Mouse (Mus musculus): ENCODE results near the gene Plek. TPM values are rescaled to one million over a fixed set of nuclear protein-coding genes. Genes with fewer than 3 reads are reported as not detected.
"Not testable (repeated sequence)": the region's sequence is repeated elsewhere in the genome, so short reads cannot be mapped to it uniquely, and the experiment has no call there.

Gene Plek
- polyA plus RNA-seq (2014; fragmentation: Nextera tagmentation; extraction: Ambion mirVana), result 2.4 and 3.3 TPM in 2 replicates

- Histone ChIP-seq H3K9ac (ENCODE audit: low read length) (peak within 1 kb of the TSS; percentile 80), H3K4me3 (ENCODE audit: low read depth, low read length) (peak within 1 kb of the TSS; percentile 67), H3K9me3 (replicated peaks; ENCODE audit: control insufficient read depth, low read length) (no peaks in the 10 kb centered on the region), H3K27ac (ENCODE audit: low read depth, low read length) (peak within 1 kb of the TSS; percentile 76), H3K27me3 (replicated peaks; ENCODE audit: control insufficient read depth, insufficient read depth, low read length) (no peaks in the 10 kb centered on the region), H3K4me1 (ENCODE audit: control insufficient read depth, insufficient read depth, low read length) (peaks cover 4% of the 10 kb centered on the region; the same call in 1 of the 2 replicates), H3K36me3 (ENCODE audit: control insufficient read depth, insufficient read depth, low read length) (0 out of 2 replicates have a peak, but pooled peaks cover 4% of the 10 kb centered on the region), H3K4me2 (ENCODE audit: low read length) (peak within 1 kb of the TSS; percentile 69)
- ATAC-seq, result peak; percentile 97
- peak; percentile 89 for DNase-seq (ENCODE audit: low spot score)
- WGBS, result under 1% methylated on average over 38 of the region's 38 CpGs
Observed at GRCm38 (mm10) chr11:17051545-17052475, at the start of gene Plek, which contains the start of gene Cnrip1. TSS of gene Plek (minus strand) at chr11:17052381. TSS of gene Cnrip1 (plus strand) at chr11:17051586.

- Histone ChIP-seq H3K4me3 (ENCODE audit: low read depth, low read length) (no peak overlapping the region), H3K9ac (ENCODE audit: low read length) (no peak overlapping the region), H3K9me3 (replicated peaks; ENCODE audit: control insufficient read depth, low read length) (no peaks in the 10 kb centered on the region), H3K4me2 (ENCODE audit: low read length) (no peak overlapping the region), H3K27me3 (replicated peaks; ENCODE audit: control insufficient read depth, insufficient read depth, low read length) (no peaks in the 10 kb centered on the region), H3K27ac (ENCODE audit: low read depth, low read length) (no peak overlapping the region), H3K4me1 (ENCODE audit: control insufficient read depth, insufficient read depth, low read length) (no peaks in the 10 kb centered on the region), H3K36me3 (ENCODE audit: control insufficient read depth, insufficient read depth, low read length) (no peaks in the 10 kb centered on the region)
- WGBS, result 23% methylated on average over 5 of the region's 5 CpGs
- DNase-seq (ENCODE audit: low spot score) (no peak), ATAC-seq (no peak)
Observed at GRCm38 (mm10) chr11:17086106-17086505, 33.9 kb upstream of the Plek start.

GRCm38 (mm10) chr11:17083866-17084265 is 31.7 kb upstream of the Plek start:
- H3K27ac ChIP-seq (ENCODE audit: low read depth, low read length), result no peak overlapping the region
- H3K27me3 ChIP-seq (replicated peaks; ENCODE audit: control insufficient read depth, insufficient read depth, low read length), result no peaks in the 10 kb centered on the region
- H3K9me3 ChIP-seq (replicated peaks; ENCODE audit: control insufficient read depth, low read length), result no peaks in the 10 kb centered on the region
- H3K9ac ChIP-seq (ENCODE audit: low read length), result no peak overlapping the region
- 0 out of 2 replicates have a peak, but pooled peaks cover 4% of the 10 kb centered on the region for H3K36me3 ChIP-seq (ENCODE audit: control insufficient read depth, insufficient read depth, low read length)
- ATAC-seq, result no peak
- no peak overlapping the region for H3K4me2 ChIP-seq (ENCODE audit: low read length)
- WGBS, result 64% methylated on average over 1 of the region's 1 CpGs
- no peak for DNase-seq (ENCODE audit: low spot score)
- H3K4me3 ChIP-seq (ENCODE audit: low read depth, low read length), result no peak overlapping the region
- H3K4me1 ChIP-seq (ENCODE audit: control insufficient read depth, insufficient read depth, low read length), result no peaks in the 10 kb centered on the region

GRCm38 (mm10) chr11:17083455-17083854 is 31.3 kb upstream of the Plek start:
- Histone ChIP-seq H3K9me3 (replicated peaks; ENCODE audit: control insufficient read depth, low read length) (no peaks in the 10 kb centered on the region), H3K27me3 (replicated peaks; ENCODE audit: control insufficient read depth, insufficient read depth, low read length) (no peaks in the 10 kb centered on the region), H3K36me3 (ENCODE audit: control insufficient read depth, insufficient read depth, low read length) (peaks cover 7% of the 10 kb centered on the region), H3K4me1 (ENCODE audit: control insufficient read depth, insufficient read depth, low read length) (no peaks in the 10 kb centered on the region), H3K9ac (ENCODE audit: low read length) (no peak overlapping the region), H3K4me3 (ENCODE audit: low read depth, low read length) (no peak overlapping the region), H3K4me2 (ENCODE audit: low read length) (no peak overlapping the region), H3K27ac (ENCODE audit: low read depth, low read length) (no peak overlapping the region)
- no peak for DNase-seq (ENCODE audit: low spot score)
- ATAC-seq, result 0 out of 2 replicates have a peak, but pooled peaks have one; percentile 21
- WGBS, result 99% methylated on average over 3 of the region's 3 CpGs

- H3K9ac ChIP-seq (ENCODE audit: low read length), result no peak overlapping the region
- no peaks in the 10 kb centered on the region for H3K4me1 ChIP-seq (ENCODE audit: control insufficient read depth, insufficient read depth, low read length)
- H3K27me3 ChIP-seq (replicated peaks; ENCODE audit: control insufficient read depth, insufficient read depth, low read length), result no peaks in the 10 kb centered on the region
- peak; percentile 78 for ATAC-seq
- no peak overlapping the region for H3K4me3 ChIP-seq (ENCODE audit: low read depth, low read length)
- WGBS, result 51% methylated on average over 2 of the region's 2 CpGs
- peak; percentile 67 for DNase-seq (ENCODE audit: low spot score)
- H3K36me3 ChIP-seq (ENCODE audit: control insufficient read depth, insufficient read depth, low read length), result peaks cover 10% of the 10 kb centered on the region
- no peak overlapping the region for H3K27ac ChIP-seq (ENCODE audit: low read depth, low read length)
- H3K4me2 ChIP-seq (ENCODE audit: low read length), result no peak overlapping the region
- no peaks in the 10 kb centered on the region for H3K9me3 ChIP-seq (replicated peaks; ENCODE audit: control insufficient read depth, low read length)
Observed at GRCm38 (mm10) chr11:17082953-17083352, 30.8 kb upstream of the Plek start.

- WGBS, result 48% methylated on average over 3 of the region's 3 CpGs
- ATAC-seq (no peak), DNase-seq (ENCODE audit: low spot score) (no peak)
- Histone ChIP-seq H3K36me3 (ENCODE audit: control insufficient read depth, insufficient read depth, low read length) (peaks cover 10% of the 10 kb centered on the region), H3K9ac (ENCODE audit: low read length) (no peak overlapping the region), H3K27me3 (replicated peaks; ENCODE audit: control insufficient read depth, insufficient read depth, low read length) (no peaks in the 10 kb centered on the region), H3K4me3 (ENCODE audit: low read depth, low read length) (no peak overlapping the region), H3K9me3 (replicated peaks; ENCODE audit: control insufficient read depth, low read length) (no peaks in the 10 kb centered on the region), H3K27ac (ENCODE audit: low read depth, low read length) (no peak overlapping the region), H3K4me1 (ENCODE audit: control insufficient read depth, insufficient read depth, low read length) (no peaks in the 10 kb centered on the region), H3K4me2 (ENCODE audit: low read length) (no peak overlapping the region)
Observed at GRCm38 (mm10) chr11:17082086-17082485, 29.9 kb upstream of the Plek start.

- 91% methylated on average over 2 of the region's 2 CpGs for WGBS
- no peak overlapping the region for H3K4me3 ChIP-seq (ENCODE audit: low read depth, low read length)
- no peak overlapping the region for H3K9ac ChIP-seq (ENCODE audit: low read length)
- H3K27me3 ChIP-seq (replicated peaks; ENCODE audit: control insufficient read depth, insufficient read depth, low read length), result no peaks in the 10 kb centered on the region
- peaks cover 10% of the 10 kb centered on the region for H3K36me3 ChIP-seq (ENCODE audit: control insufficient read depth, insufficient read depth, low read length)
- no peaks in the 10 kb centered on the region for H3K4me1 ChIP-seq (ENCODE audit: control insufficient read depth, insufficient read depth, low read length)
- H3K9me3 ChIP-seq (replicated peaks; ENCODE audit: control insufficient read depth, low read length), result no peaks in the 10 kb centered on the region
- no peak overlapping the region for H3K27ac ChIP-seq (ENCODE audit: low read depth, low read length)
- no peak overlapping the region for H3K4me2 ChIP-seq (ENCODE audit: low read length)
- ATAC-seq (no peak), DNase-seq (ENCODE audit: low spot score) (no peak)
Observed at GRCm38 (mm10) chr11:17075656-17076055, 23.5 kb upstream of the Plek start.

GRCm38 (mm10) chr11:17069360-17069759 is 17.2 kb upstream of the Plek start:
- 93% methylated on average over 2 of the region's 2 CpGs for whole genome bisulfite sequencing

More at GRCm38 (mm10) chr11:17069360-17069759, 17.2 kb upstream of the Plek start:
- H3K36me3 ChIP-seq (ENCODE audit: control insufficient read depth, insufficient read depth, low read length); H3K9ac ChIP-seq (ENCODE audit: low read length); DNase-seq (ENCODE audit: low spot score); H3K27ac ChIP-seq (ENCODE audit: low read depth, low read length); H3K4me2 ChIP-seq (ENCODE audit: low read length); H3K4me1 ChIP-seq (ENCODE audit: control insufficient read depth, insufficient read depth, low read length); H3K9me3 ChIP-seq (replicated peaks; ENCODE audit: control insufficient read depth, low read length); H3K27me3 ChIP-seq (replicated peaks; ENCODE audit: control insufficient read depth, insufficient read depth, low read length); ATAC-seq; H3K4me3 ChIP-seq (ENCODE audit: low read depth, low read length): not testable (repeated sequence)

All from forebrain, embryonic 14.5 days (tissue).